Mouse (Mus musculus) mouse trophoblast stem cell (cell line): ENCODE measurements around the gene Kat2b.
"Not testable (repeated sequence)": the region's sequence is repeated elsewhere in the genome, so short reads cannot be mapped to it uniquely, and the experiment has no call there.

Experiments used
- in situ Hi-C, 2 experiments: fragments of 300-500 bp; cut with MseI, MboI; formaldehyde crosslinking; loops; 2 replicates in 1 of 2; 3 replicates in 1 of 2; pipeline ENCODE4 v1.15.1; 2025

Kat2b gene

GRCm38 (mm10) chr17:53596941-53597790, 30.5 kb downstream of the Kat2b start:
- in situ Hi-C loops, result no loop called here

GRCm38 (mm10) chr17:53598571-53598970, 31.9 kb downstream of the Kat2b start:
- in situ Hi-C loops, result no loop called here

GRCm38 (mm10) chr17:53603236-53603635, 36.6 kb downstream of the Kat2b start:
- in situ Hi-C loops, result not testable (repeated sequence)

- in situ Hi-C loops, result not testable (repeated sequence)
Measured at GRCm38 (mm10) chr17:53606082-53606481, 39.4 kb downstream of the Kat2b start.

GRCm38 (mm10) chr17:53608924-53609323, 42.3 kb downstream of the Kat2b start:
- in situ Hi-C loops, result not testable (repeated sequence)

GRCm38 (mm10) chr17:53617295-53617957, 50.8 kb downstream of the Kat2b start:
- in situ Hi-C loops, result no loop called here

- in situ Hi-C loops, result no loop called here
Measured at GRCm38 (mm10) chr17:53618369-53618768, 51.7 kb downstream of the Kat2b start.

- in situ Hi-C loops, result no loop called here
Measured at GRCm38 (mm10) chr17:53619391-53619790, 52.7 kb downstream of the Kat2b start.

GRCm38 (mm10) chr17:53620611-53621010, 54.0 kb downstream of the Kat2b start:
- in situ Hi-C loops, result no loop called here

- in situ Hi-C loops, result no loop called here
Measured at GRCm38 (mm10) chr17:53622125-53622524, 55.5 kb downstream of the Kat2b start.

- in situ Hi-C loops, result no loop called here
Measured at GRCm38 (mm10) chr17:53623762-53624161, 57.1 kb downstream of the Kat2b start.

- in situ Hi-C loops, result no loop called here
Measured at GRCm38 (mm10) chr17:53626160-53626559, 59.5 kb downstream of the Kat2b start.

GRCm38 (mm10) chr17:53627497-53627896, 60.8 kb downstream of the Kat2b start:
- in situ Hi-C loops, result no loop called here

- in situ Hi-C loops, result no loop called here
Measured at GRCm38 (mm10) chr17:53628131-53628530, 61.5 kb downstream of the Kat2b start.

GRCm38 (mm10) chr17:53631344-53631743, 64.7 kb downstream of the Kat2b start:
- in situ Hi-C loops, result no loop called here

- in situ Hi-C loops, result no loop called here
Measured at GRCm38 (mm10) chr17:53643360-53643759, 76.7 kb downstream of the Kat2b start.

- in situ Hi-C loops, result no loop called here
Measured at GRCm38 (mm10) chr17:53650251-53650661, 83.6 kb downstream of the Kat2b start.

GRCm38 (mm10) chr17:53654596-53654995, 87.9 kb downstream of the Kat2b start:
- in situ Hi-C loops, result no loop called here

GRCm38 (mm10) chr17:53655081-53655480, 88.4 kb downstream of the Kat2b start:
- in situ Hi-C loops, result no loop called here

GRCm38 (mm10) chr17:53655959-53656358, 89.3 kb downstream of the Kat2b start:
- in situ Hi-C loops, result no loop called here

GRCm38 (mm10) chr17:53656369-53656860, 89.8 kb downstream of the Kat2b start:
- in situ Hi-C loops, result no loop called here

- in situ Hi-C loops, result not testable (repeated sequence)
Measured at GRCm38 (mm10) chr17:53657391-53657790, 90.7 kb downstream of the Kat2b start.

GRCm38 (mm10) chr17:53658668-53659067, 92.0 kb downstream of the Kat2b start:
- in situ Hi-C loops, result no loop called here
